Mouse (Mus musculus) heart, adult 9 months (tissue): Measurements from ENCODE around the gene Esp18.

ENCODE experiments used
- DNase-seq, 2 experiments: peaks; one replicate each; pipeline ENCODE4 v3.0.0; 2022; ENCODE audit warnings: low spot score in 2 of 2

The Esp18 gene

DNA sequence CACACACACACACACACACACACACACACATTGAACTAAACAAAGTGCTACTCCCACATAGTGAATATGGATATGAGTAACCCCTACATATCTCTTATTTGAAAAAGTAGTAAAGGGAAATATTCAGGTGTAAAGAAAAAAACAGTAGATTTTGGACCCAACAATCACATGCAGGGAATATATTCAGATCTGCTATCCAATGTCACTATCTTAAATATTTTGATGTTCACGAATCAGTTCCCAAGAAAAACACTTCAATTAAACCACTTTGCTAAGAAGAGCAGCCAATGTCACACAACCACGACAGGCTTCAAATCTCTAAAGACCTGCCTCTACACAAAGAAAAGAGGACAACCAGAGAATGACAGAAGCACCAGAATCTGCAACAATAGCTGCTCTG, at the start of gene Esp18:
Gene Esp18 (plus strand): TSS at position 301 of the 400 bp plus-strand sequence.
- no peak for DNase-seq

DNA sequence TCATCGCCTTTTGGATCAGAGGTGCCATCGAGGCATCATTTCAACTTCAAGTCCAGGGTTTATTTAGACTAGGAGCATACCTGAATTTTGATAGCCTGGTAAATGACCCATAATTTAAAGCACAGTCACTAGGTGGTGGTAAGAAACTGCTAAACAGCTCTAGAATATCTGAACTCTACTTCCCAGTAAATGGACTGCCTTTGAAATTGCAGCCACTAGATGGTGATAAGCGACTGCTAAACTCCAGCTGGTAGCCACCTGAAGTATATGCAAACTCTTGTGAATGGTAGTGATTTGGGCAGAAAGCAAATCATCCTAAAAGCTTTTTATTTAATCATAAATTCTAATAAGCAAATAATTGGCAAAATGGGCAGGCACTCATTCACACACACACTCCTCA, 42.8 kb upstream of the Esp18 start:
- no peak for DNase-seq
